Mouse (Mus musculus) G1E-ER4 (cell line): ENCODE data around the gene Vwa2. TPM values are rescaled to one million over a fixed set of nuclear protein-coding genes. Genes with fewer than 3 reads are reported as not detected.

Source experiments
- GATA1 ChIP-seq: IDR thresholded peaks from one replicate; pipeline ENCODE4 v1.8.0; 2012; ENCODE audit warnings: low read length, inconsistent platforms
- polyA plus RNA-seq: library from polyadenylated mRNA; stranded (reverse); fragments of >175 nt; gene quantifications from 2 replicates; pipeline ENCODE4 v1.2.3, GENCODE M21; 2012

Gene Vwa2
- polyA plus RNA-seq, 1 experiment, result not detected

- no peak for TF ChIP-seq GATA1
Observed at GRCm38 (mm10) chr19:56892586-56892985, 18.5 kb downstream of the Vwa2 start.

GRCm38 (mm10) chr19:56893326-56893725 is 19.3 kb downstream of the Vwa2 start:
- TF ChIP-seq GATA1, result no peak

DNA sequence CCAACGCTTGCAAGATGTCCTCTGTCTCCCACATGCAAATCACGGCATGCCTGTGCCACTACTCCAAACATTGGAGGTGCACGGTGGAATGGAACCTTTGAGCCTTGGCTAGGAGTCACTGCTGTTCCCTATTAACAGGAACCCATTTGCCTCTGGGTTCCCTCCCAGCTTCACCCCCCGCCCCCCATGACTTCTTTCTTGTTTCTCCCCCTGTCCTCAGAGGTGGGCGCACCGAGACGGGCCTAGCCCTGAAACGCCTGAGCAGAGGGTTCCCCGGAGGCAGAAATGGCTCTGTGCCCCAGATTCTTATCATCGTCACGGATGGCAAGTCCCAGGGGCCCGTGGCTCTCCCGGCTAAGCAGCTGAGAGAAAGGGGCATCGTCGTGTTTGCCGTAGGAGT is 23.6 kb downstream of the Vwa2 start:
- no peak for TF ChIP-seq GATA1

GRCm38 (mm10) chr19:56904095-56904494 is 30.0 kb downstream of the Vwa2 start:
- no peak for TF ChIP-seq GATA1

GRCm38 (mm10) chr19:56905395-56905794 is 31.3 kb downstream of the Vwa2 start:
- TF ChIP-seq GATA1, result no peak

DNA sequence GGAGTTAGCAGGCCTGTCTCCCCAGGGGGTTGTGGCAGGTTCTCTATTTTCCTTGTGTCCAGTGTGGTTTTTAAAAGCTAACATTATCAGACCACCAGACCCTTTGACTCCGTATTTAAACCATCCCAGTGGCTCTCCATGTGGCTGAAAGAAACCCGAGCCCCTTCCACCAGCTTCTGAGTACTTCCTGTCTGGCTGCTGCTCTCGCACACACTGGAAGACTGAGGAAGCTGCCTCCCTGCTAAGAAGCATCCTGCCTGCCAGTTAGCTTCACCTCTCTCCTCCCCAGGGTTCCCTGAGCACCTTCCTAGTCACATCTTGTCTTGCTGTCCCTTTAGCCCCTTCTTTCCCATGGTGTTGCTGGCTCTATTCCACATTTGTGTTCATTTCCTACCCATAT is 33.8 kb downstream of the Vwa2 start:
- TF ChIP-seq GATA1, result no peak

GRCm38 (mm10) chr19:56908472-56909270 is 34.6 kb downstream of the Vwa2 start:
- TF ChIP-seq GATA1, result no peak

- TF ChIP-seq GATA1, result no peak
Observed at GRCm38 (mm10) chr19:56910561-56910960, 36.5 kb downstream of the Vwa2 start.

DNA sequence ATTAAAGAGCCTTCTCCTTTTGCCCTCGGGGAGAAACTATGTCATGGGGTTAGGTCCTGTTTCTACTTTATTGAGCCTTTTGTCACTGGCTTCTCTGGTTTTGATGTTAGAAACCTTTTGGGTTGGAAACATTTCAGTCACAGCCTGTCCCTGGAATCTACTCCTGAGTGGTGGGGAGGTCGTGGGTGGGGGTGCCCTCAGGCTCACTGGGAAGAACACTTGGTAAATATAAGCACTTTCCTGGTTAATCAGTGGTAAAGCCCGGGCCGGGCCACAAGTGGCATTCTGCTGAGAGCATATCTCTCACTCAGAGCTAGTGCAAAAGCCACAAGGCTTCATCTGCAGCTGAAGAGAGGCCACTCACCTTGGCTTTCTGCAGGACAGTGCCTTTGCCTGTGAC is 39.7 kb downstream of the Vwa2 start:
- TF ChIP-seq GATA1, result no peak

- no peak for TF ChIP-seq GATA1
Observed at GRCm38 (mm10) chr19:56914658-56915057, 40.6 kb downstream of the Vwa2 start.

GRCm38 (mm10) chr19:56915084-56915483 is 41.0 kb downstream of the Vwa2 start:
- TF ChIP-seq GATA1, result no peak

DNA sequence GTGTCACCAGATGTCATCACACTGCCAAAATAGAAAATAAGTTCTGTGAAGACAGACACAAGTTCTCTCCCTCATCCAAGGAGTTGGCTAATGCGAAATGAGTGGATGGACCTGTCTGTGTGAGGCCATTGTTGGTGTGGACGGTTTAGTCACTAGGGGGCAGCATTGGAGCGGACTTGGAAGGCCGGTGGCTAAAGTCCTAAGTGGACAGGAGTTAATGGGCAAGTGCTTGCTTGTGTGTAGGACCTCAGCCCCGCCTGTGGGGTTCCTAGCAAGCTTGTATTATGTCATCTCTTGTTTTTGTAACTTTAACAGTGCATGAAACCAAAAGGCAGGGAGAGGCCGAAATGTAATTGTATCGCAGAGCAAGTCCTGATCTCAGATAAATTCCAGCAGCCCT is 45.6 kb downstream of the Vwa2 start:
- no peak for TF ChIP-seq GATA1

DNA sequence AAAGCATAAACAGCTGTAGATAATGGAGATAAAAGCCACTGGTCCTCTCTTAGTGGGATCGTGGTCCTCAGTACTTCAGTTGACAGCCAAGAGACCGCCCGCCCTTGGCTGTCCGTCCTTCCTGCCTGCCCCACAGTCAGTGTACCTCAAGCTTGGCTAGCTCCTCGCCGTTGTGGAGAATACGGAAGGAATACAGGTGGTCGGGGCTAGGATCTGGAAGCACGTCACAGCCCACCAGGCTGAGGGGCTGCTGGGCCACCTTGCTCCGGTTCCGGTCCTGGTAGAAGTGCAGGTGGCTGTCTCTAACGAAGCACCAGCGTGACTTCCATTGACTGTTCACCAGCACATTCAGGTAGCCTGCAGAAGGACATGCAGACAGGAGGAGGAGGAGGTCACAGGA is 46.2 kb downstream of the Vwa2 start:
- no peak for TF ChIP-seq GATA1

DNA sequence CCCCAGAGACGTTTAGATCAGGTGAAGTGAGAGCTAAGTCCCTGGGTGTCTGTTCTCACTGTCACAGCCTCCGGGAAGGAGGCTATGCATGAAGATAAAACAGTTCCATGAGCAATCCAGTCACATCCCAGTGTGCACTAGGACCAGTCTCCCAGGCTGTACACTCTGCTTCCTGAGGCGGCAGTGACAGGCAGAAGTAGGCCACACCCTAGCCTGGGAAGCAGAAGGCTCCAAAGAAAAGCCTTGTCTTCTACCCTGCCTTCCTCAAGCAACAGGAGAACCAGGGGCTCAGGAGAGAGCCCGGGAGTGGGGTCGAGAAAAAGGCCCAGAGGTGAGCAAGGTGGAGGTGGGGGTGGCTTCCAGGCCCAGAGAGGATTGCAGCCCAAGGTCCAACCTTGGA is 47.7 kb downstream of the Vwa2 start:
- TF ChIP-seq GATA1, result no peak

DNA sequence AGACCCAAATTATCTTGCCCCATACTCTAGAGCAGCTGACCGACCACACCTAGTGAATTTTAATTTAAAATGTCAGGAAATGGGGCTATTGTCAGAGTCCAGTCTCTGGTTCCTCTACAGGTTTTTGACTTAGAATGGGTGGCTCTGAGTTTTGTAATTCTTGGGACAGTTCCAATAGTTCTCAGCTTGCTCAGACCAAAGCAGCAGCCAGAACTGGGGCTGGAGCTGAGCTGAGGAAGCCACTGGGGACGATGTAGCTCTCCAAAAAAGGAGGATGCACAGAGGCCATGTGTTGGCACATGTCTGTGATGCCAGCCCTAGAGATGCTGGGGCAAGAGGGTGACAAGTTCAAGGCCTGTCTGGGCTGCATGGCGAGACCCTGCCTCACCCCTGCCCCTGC is 55.3 kb downstream of the Vwa2 start:
- TF ChIP-seq GATA1, result no peak

GRCm38 (mm10) chr19:56930029-56930428 is 56.0 kb downstream of the Vwa2 start:
- TF ChIP-seq GATA1, result no peak

DNA sequence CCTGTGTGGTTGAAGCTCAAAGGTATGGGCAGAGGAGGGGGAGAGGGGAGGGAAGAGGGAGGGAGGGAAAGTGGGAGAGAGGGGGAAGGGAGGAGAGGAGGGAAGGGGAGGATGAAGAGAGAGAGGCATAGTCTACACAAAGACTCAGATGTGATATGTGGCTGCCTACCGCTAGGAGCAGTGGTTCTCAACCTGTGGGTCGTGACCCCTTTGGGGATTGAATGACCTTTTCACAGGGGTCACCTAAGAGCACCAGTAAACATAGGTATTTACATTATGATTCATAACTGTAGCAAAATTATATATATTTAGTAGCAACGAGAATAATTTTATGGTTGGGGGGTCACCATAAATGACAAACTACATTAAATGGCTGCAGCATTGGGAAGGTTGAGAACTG is 59.8 kb downstream of the Vwa2 start:
- TF ChIP-seq GATA1, result no peak

GRCm38 (mm10) chr19:56935111-56935510 is 61.1 kb downstream of the Vwa2 start:
- no peak for TF ChIP-seq GATA1
